Mouse (Mus musculus) CH12.LX (cell line): ENCODE results near the gene Fam133b.

ENCODE experiments used
- CTCF ChIP-seq, 2 experiments: IDR thresholded peaks in 1 of 2; conservative IDR thresholded peaks in 1 of 2; 2 replicates each; pipeline ENCODE4 v1.5.1; 2011 to 2012; ENCODE audit warnings: low read depth in 2 of 2, low read length in 2 of 2, improper control_type of control experiment in 1 of 2, inconsistent platforms in 1 of 2, mild to moderate bottlenecking in 1 of 2, moderate library complexity in 1 of 2
- POLR2A ChIP-seq: IDR thresholded peaks from 2 replicates; pipeline ENCODE4 v1.6.1; 2011; ENCODE audit warnings: low read depth, mild to moderate bottlenecking, improper control_type of control experiment, low read length

DNA sequence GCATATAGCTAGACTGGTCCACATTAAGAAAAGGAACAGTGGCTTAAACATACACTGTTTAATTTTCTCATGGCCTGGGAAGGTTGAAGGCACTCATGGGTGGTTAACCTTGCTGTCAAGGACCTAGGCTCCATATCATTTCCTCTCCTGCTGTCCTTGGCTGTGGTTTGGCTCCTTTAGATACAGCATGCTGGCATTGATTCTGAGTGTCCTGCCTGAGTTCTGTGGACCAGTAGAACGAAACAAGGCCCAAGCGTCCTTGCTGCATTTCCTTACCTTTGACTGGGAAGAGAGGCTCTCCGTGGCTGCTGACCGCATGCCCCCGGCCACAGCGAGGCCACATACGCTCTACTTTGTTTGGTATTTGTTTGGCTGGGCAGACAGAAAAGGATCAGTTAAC lies 65.6 kb downstream of the Fam133b start:
- TF ChIP-seq POLR2A (no peak), CTCF (conservative IDR thresholded peaks at IDR 0.05 in 1 of 2, IDR thresholded peaks at IDR 0.05 in 1 of 2; ENCODE audit: low read depth in 2 of 2, low read length in 2 of 2) (no peak)
